Mouse (Mus musculus) megakaryocyte, embryonic 14.5 days (primary cell): ENCODE measurements at regions not wholly inside any gene's neighbourhood (a gene's known extent, or its start where the extent isn't known, plus 50 kb on each side); places are given as distances from the start of the nearest gene placed in this dataset.

Experiments used
- FLI1 ChIP-seq: IDR thresholded peaks from 2 replicates; pipeline ENCODE4 v1.6.1; 2012; ENCODE audit warnings: low read length, inconsistent platforms, mixed read lengths
- GATA1 ChIP-seq: IDR thresholded peaks from 3 replicates; pipeline ENCODE4 v1.6.1; 2012; ENCODE audit warnings: mixed read lengths, low read length, inconsistent platforms, borderline replicate concordance

GRCm38 (mm10) chr14:98805066-98805465, 189.1 kb downstream of the Rpl36a-ps1 start:
- TF ChIP-seq GATA1 (no peak), FLI1 (no peak)
